Mouse (Mus musculus) urinary bladder, postnatal 0 days (tissue): Measurements from ENCODE around the gene Xylt1. TPM values are rescaled to one million over a fixed set of nuclear protein-coding genes. Genes with fewer than 3 reads are reported as not detected.

Experiments used
- polyA plus RNA-seq: library from polyadenylated mRNA; unstranded; fragments of >200 nt; fragmentation: Nextera tagmentation; extraction: Ambion mirVana; gene quantifications from 2 replicates; pipeline ENCODE4 v1.2.1, GENCODE M21; 2015

Xylt1 gene
- polyA plus RNA-seq = 0.34 and 0.40 TPM in 2 replicates

GRCm38 (mm10) chr7:117380418-117381187 lies at the start of gene Xylt1:
Gene Xylt1 (plus strand): TSS chr7:117380979.

